Mouse (Mus musculus): ENCODE measurements around the gene Cmss1. TPM values are rescaled to one million over a fixed set of nuclear protein-coding genes. Genes with fewer than 3 reads are reported as not detected.
A peak's percentile ranks its signal among the peaks of the same experiment; 100 is the strongest.

Gene Cmss1
- polyA plus RNA-seq, 1 experiment = 2.6 TPM

DNA sequence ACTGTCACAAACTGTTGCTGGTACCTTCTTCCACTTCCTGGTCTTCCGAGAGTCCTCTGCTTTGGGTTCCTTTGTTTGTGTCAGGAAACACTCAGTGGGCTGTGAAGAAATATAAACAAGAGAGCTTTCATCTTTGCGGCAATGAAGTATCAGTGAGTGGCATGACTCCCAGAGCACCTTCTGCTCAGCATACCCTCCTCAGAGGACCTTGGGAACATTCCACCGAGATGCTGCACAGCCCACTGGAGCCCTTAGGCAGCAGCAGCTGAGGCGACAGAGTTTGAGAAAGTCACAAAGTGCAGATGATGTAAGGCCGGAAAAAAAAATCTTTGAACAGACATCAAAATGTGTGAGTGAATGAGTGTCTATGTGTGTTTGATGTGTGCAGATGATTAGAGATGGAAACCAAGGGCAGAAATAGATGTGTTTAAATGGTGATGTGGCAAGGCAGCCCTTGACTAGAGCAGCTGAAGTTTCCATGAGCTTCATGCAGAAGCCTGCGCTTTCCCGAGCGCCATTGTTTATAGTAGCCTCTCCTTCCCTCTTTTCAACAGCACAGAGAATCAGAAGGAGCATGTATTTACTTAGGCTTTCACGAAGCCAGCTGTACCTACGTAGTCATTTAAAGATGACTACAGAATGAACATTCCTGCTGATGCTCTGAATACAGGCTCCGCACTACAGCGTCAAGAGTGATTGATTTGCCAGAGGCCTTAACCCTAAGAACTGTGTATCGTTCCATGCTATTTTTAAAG is 288.6 kb downstream of the Cmss1 start:
- no peak for TF ChIP-seq POLR2A (IDR thresholded peaks at IDR 0.05; ENCODE audit: low read depth, low read length)
- TF ChIP-seq CTCF (IDR thresholded peaks at IDR 0.05; ENCODE audit: extremely low read depth, insufficient read length, insufficient replicate concordance, low read depth, low read length) = no peak
- H3K27me3 ChIP-seq (ENCODE audit: control insufficient read depth, insufficient read depth, low read length) = no peaks in the 10 kb centered on the region
- WGBS = 67% methylated on average over 13 of the region's 13 CpGs
- H3K27ac ChIP-seq (ENCODE audit: insufficient read depth, low read depth, low read length) = peak overlapping the region; percentile 12
- H3K4me1 ChIP-seq (ENCODE audit: control insufficient read depth, insufficient read depth, insufficient read length, low read length) = no peaks in the 10 kb centered on the region
- H3K4me3 ChIP-seq (ENCODE audit: low read depth, low read length) = no peak overlapping the region
- no peaks in the 10 kb centered on the region for H3K36me3 ChIP-seq (ENCODE audit: control insufficient read depth, insufficient read depth, low read length)

GRCm38 (mm10) chr16:57317127-57317526 is 289.5 kb downstream of the Cmss1 start:
- no peak overlapping the region; the same call in 1 of the 2 replicates for H3K27ac ChIP-seq (ENCODE audit: insufficient read depth, low read depth, low read length)
- H3K36me3 ChIP-seq (ENCODE audit: control insufficient read depth, insufficient read depth, low read length) = no peaks in the 10 kb centered on the region
- no peaks in the 10 kb centered on the region for H3K27me3 ChIP-seq (ENCODE audit: control insufficient read depth, insufficient read depth, low read length)
- H3K4me1 ChIP-seq (ENCODE audit: control insufficient read depth, insufficient read depth, insufficient read length, low read length) = no peaks in the 10 kb centered on the region
- TF ChIP-seq CTCF (IDR thresholded peaks at IDR 0.05; ENCODE audit: extremely low read depth, insufficient read length, insufficient replicate concordance, low read depth, low read length) (no peak), POLR2A (IDR thresholded peaks at IDR 0.05; ENCODE audit: low read depth, low read length) (no peak)
- no peak overlapping the region for H3K4me3 ChIP-seq (ENCODE audit: low read depth, low read length)
- 84% methylated on average over 4 of the region's 4 CpGs for WGBS

GRCm38 (mm10) chr16:57315026-57315425 is 291.6 kb downstream of the Cmss1 start:
- TF ChIP-seq POLR2A (IDR thresholded peaks at IDR 0.05; ENCODE audit: low read depth, low read length) (no peak), CTCF (IDR thresholded peaks at IDR 0.05; ENCODE audit: extremely low read depth, insufficient read length, insufficient replicate concordance, low read depth, low read length) (no peak)
- Histone ChIP-seq H3K36me3 (ENCODE audit: control insufficient read depth, insufficient read depth, low read length) (no peaks in the 10 kb centered on the region), H3K27me3 (ENCODE audit: control insufficient read depth, insufficient read depth, low read length) (no peaks in the 10 kb centered on the region), H3K4me3 (ENCODE audit: low read depth, low read length) (no peak overlapping the region), H3K4me1 (ENCODE audit: control insufficient read depth, insufficient read depth, insufficient read length, low read length) (no peaks in the 10 kb centered on the region), H3K27ac (ENCODE audit: insufficient read depth, low read depth, low read length) (peak overlapping the region; percentile 53)
- WGBS = 84% methylated on average over 9 of the region's 9 CpGs

GRCm38 (mm10) chr16:57314236-57314635 is 292.4 kb downstream of the Cmss1 start:
- Histone ChIP-seq H3K4me1 (ENCODE audit: control insufficient read depth, insufficient read depth, insufficient read length, low read length) (no peaks in the 10 kb centered on the region), H3K4me3 (ENCODE audit: low read depth, low read length) (no peak overlapping the region), H3K27me3 (ENCODE audit: control insufficient read depth, insufficient read depth, low read length) (no peaks in the 10 kb centered on the region), H3K27ac (ENCODE audit: insufficient read depth, low read depth, low read length) (no peak overlapping the region), H3K36me3 (ENCODE audit: control insufficient read depth, insufficient read depth, low read length) (no peaks in the 10 kb centered on the region)
- TF ChIP-seq CTCF (IDR thresholded peaks at IDR 0.05; ENCODE audit: extremely low read depth, insufficient read length, insufficient replicate concordance, low read depth, low read length) = no peak
- no peak for TF ChIP-seq POLR2A (IDR thresholded peaks at IDR 0.05; ENCODE audit: low read depth, low read length)
- 95% methylated on average over 3 of the region's 3 CpGs for WGBS

DNA sequence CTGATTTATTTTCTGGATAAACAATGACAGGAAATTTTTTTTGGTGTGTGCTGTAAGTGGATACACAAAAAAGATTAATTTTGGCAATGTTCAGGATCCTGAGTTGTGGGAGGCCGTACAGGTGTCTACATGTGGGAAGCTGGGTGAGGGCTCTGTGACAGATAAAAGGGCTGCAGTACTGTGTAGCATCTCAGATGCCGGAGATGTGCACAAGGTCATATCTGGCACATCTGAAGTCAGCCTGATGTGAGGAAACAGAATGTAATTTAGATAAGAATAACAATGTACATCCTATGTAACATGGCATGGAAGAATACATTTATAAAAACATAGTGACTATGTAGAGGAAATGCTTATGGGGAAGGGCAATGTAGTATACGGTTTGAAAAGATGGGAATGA is 293.2 kb downstream of the Cmss1 start:
- no peak overlapping the region for H3K27ac ChIP-seq (ENCODE audit: insufficient read depth, low read depth, low read length)
- no peaks in the 10 kb centered on the region for H3K4me1 ChIP-seq (ENCODE audit: control insufficient read depth, insufficient read depth, insufficient read length, low read length)
- H3K36me3 ChIP-seq (ENCODE audit: control insufficient read depth, insufficient read depth, low read length) = no peaks in the 10 kb centered on the region
- 81% methylated on average over 3 of the region's 3 CpGs for WGBS
- H3K4me3 ChIP-seq (ENCODE audit: low read depth, low read length) = no peak overlapping the region
- no peaks in the 10 kb centered on the region for H3K27me3 ChIP-seq (ENCODE audit: control insufficient read depth, insufficient read depth, low read length)
- TF ChIP-seq POLR2A (IDR thresholded peaks at IDR 0.05; ENCODE audit: low read depth, low read length) = no peak
- TF ChIP-seq CTCF (IDR thresholded peaks at IDR 0.05; ENCODE audit: extremely low read depth, insufficient read length, insufficient replicate concordance, low read depth, low read length) = no peak

- H3K27ac ChIP-seq (ENCODE audit: insufficient read depth, low read depth, low read length) = no peak overlapping the region
- H3K4me3 ChIP-seq (ENCODE audit: low read depth, low read length) = no peak overlapping the region
- WGBS = 85% methylated on average over 2 of the region's 2 CpGs
- TF ChIP-seq POLR2A (IDR thresholded peaks at IDR 0.05; ENCODE audit: low read depth, low read length) (no peak), CTCF (IDR thresholded peaks at IDR 0.05; ENCODE audit: extremely low read depth, insufficient read length, insufficient replicate concordance, low read depth, low read length) (no peak)
- H3K36me3 ChIP-seq (ENCODE audit: control insufficient read depth, insufficient read depth, low read length) = no peaks in the 10 kb centered on the region
- no peaks in the 10 kb centered on the region for H3K27me3 ChIP-seq (ENCODE audit: control insufficient read depth, insufficient read depth, low read length)
- H3K4me1 ChIP-seq (ENCODE audit: control insufficient read depth, insufficient read depth, insufficient read length, low read length) = no peaks in the 10 kb centered on the region
Observed at GRCm38 (mm10) chr16:57312130-57312529, 294.5 kb downstream of the Cmss1 start.

GRCm38 (mm10) chr16:57305463-57305862 is 301.2 kb downstream of the Cmss1 start:
- no peak overlapping the region for H3K27ac ChIP-seq (ENCODE audit: insufficient read depth, low read depth, low read length)
- no peaks in the 10 kb centered on the region for H3K27me3 ChIP-seq (ENCODE audit: control insufficient read depth, insufficient read depth, low read length)
- WGBS = 82% methylated on average over 6 of the region's 6 CpGs
- no peak overlapping the region for H3K4me3 ChIP-seq (ENCODE audit: low read depth, low read length)
- no peaks in the 10 kb centered on the region for H3K4me1 ChIP-seq (ENCODE audit: control insufficient read depth, insufficient read depth, insufficient read length, low read length)
- TF ChIP-seq CTCF (IDR thresholded peaks at IDR 0.05; ENCODE audit: extremely low read depth, insufficient read length, insufficient replicate concordance, low read depth, low read length) = no peak
- TF ChIP-seq POLR2A (IDR thresholded peaks at IDR 0.05; ENCODE audit: low read depth, low read length) = no peak
- no peaks in the 10 kb centered on the region for H3K36me3 ChIP-seq (ENCODE audit: control insufficient read depth, insufficient read depth, low read length)

Measured in small intestine, adult 2 months (tissue).